Mouse (Mus musculus): ENCODE data around the gene Dennd2a.

- TF ChIP-seq CTCF (IDR thresholded peaks at IDR 0.05; ENCODE audit: low read depth, low read length) (peak; percentile 43; the same call in 1 of the 2 replicates), POLR2A (IDR thresholded peaks at IDR 0.05; ENCODE audit: borderline replicate concordance, low read depth, low read length) (no peak)
Measured at GRCm38 (mm10) chr6:39415762-39416161, 141.9 kb downstream of the Dennd2a start.
